Mouse (Mus musculus) liver, embryonic 12.5 days (tissue): ENCODE data around the gene Nek4. TPM values are rescaled to one million over a fixed set of nuclear protein-coding genes. Genes with fewer than 3 reads are reported as not detected.

Source experiments
- ATAC-seq: fragments of 200-750 bp; cut with Nextera tagmentation; 2 replicates; pipeline ENCODE4 v1.8.0; 2017; ENCODE audit warnings: moderate number of reproducible peaks, mild to moderate bottlenecking, moderate library complexity
- H3K27ac ChIP-seq: fragments of 300-500 bp; sonication (generic); 2 replicates; pipeline ENCODE4 v1.5.1; 2016; ENCODE audit warnings: mild to moderate bottlenecking
- H3K27me3 ChIP-seq: fragments of 300-500 bp; sonication (generic); replicated peaks from 2 replicates; pipeline ENCODE4 v1.6.1; 2016; ENCODE audit warnings: mild to moderate bottlenecking, moderate library complexity
- H3K36me3 ChIP-seq: fragments of 300-500 bp; sonication (generic); 2 replicates; pipeline ENCODE4 v1.6.1; 2016; ENCODE audit warnings: mild to moderate bottlenecking, moderate library complexity
- H3K4me1 ChIP-seq: fragments of 300-500 bp; sonication (generic); 2 replicates; pipeline ENCODE4 v1.6.1; 2016
- H3K4me2 ChIP-seq: fragments of 300-500 bp; sonication (generic); 2 replicates; pipeline ENCODE4 v1.6.1; 2016; ENCODE audit warnings: mild to moderate bottlenecking, moderate library complexity
- H3K4me3 ChIP-seq: fragments of 300-500 bp; sonication (generic); 2 replicates; pipeline ENCODE4 v1.5.1; 2016; ENCODE audit warnings: mild to moderate bottlenecking, moderate library complexity
- H3K9ac ChIP-seq: fragments of 300-500 bp; sonication (generic); 2 replicates; pipeline ENCODE4 v1.6.1; 2016; ENCODE audit warnings: mild to moderate bottlenecking, moderate library complexity
- H3K9me3 ChIP-seq: fragments of 300-500 bp; sonication (generic); replicated peaks from 2 replicates; pipeline ENCODE4 v1.6.1; 2016; ENCODE audit warnings: mild to moderate bottlenecking, moderate library complexity
- whole genome bisulfite sequencing: fragments of 180-500 bp; shearing (Covaris S2); methylation state at CpG from one replicate; pipeline ENCODE4 v1.1.7; 2016; ENCODE audit not compliant: insufficient replicate concordance; 5-methylcytosine and 5-hydroxymethylcytosine counted together
- polyA plus RNA-seq: library from polyadenylated mRNA; unstranded; fragments of >200 nt; fragmentation: Nextera tagmentation; extraction: Ambion mirVana; gene quantifications from 2 replicates; pipeline ENCODE4 v1.2.1, GENCODE M21; 2016

Gene Nek4
- polyA plus RNA-seq, 1 experiment from 2014 or later: 9.3 TPM

GRCm38 (mm10) chr14:30976222-30976621 is 25.0 kb downstream of the Nek4 start:
- Histone ChIP-seq H3K27me3 (no peaks in the 10 kb centered on the region), H3K9me3 (no peaks in the 10 kb centered on the region), H3K4me3 (no peak overlapping the region), H3K4me2 (no peak overlapping the region), H3K9ac (no peak overlapping the region), H3K4me1 (no peaks in the 10 kb centered on the region), H3K36me3 (peaks cover 20% of the 10 kb centered on the region), H3K27ac (peak overlapping the region; percentile 53; the same call in 1 of the 2 replicates)
- WGBS: 60% methylated on average over 3 of the region's 3 CpGs
- ATAC-seq: 0 out of 2 replicates have a peak, but pooled peaks have one; percentile 24

GRCm38 (mm10) chr14:30996417-30996816 is 45.2 kb downstream of the Nek4 start:
- Histone ChIP-seq H3K9me3 (no peaks in the 10 kb centered on the region), H3K4me2 (no peak overlapping the region), H3K4me3 (no peak overlapping the region), H3K9ac (no peak overlapping the region), H3K27ac (no peak overlapping the region), H3K36me3 (peaks cover 24% of the 10 kb centered on the region), H3K4me1 (peaks cover 25% of the 10 kb centered on the region), H3K27me3 (no peaks in the 10 kb centered on the region)
- ATAC-seq: no peak

GRCm38 (mm10) chr14:31000356-31000755 is 49.2 kb downstream of the Nek4 start:
- H3K4me3 ChIP-seq: peak overlapping the region; percentile 91
- 52% methylated on average over 10 of the region's 10 CpGs for WGBS
- ATAC-seq: no peak

GRCm38 (mm10) chr14:31000816-31001306 is 49.7 kb downstream of the Nek4 start:
- Histone ChIP-seq H3K4me3 (peak overlapping the region; percentile 91), H3K36me3 (peaks cover 24% of the 10 kb centered on the region), H3K9me3 (no peaks in the 10 kb centered on the region), H3K4me2 (peak overlapping the region; percentile 89), H3K27me3 (no peaks in the 10 kb centered on the region), H3K27ac (peak overlapping the region; percentile 94), H3K9ac (peak overlapping the region; percentile 84), H3K4me1 (peaks cover 36% of the 10 kb centered on the region)
- ATAC-seq: no peak
- WGBS: under 1% methylated on average over 21 of the region's 21 CpGs

More at GRCm38 (mm10) chr14:31000356-31000755, 49.2 kb downstream of the Nek4 start:
- H3K27me3 ChIP-seq: no peaks in the 10 kb centered on the region
- H3K36me3 ChIP-seq: peaks cover 24% of the 10 kb centered on the region
- H3K4me1 ChIP-seq: peaks cover 36% of the 10 kb centered on the region
- H3K9ac ChIP-seq: peak overlapping the region; percentile 84
- peak overlapping the region; percentile 94 for H3K27ac ChIP-seq
- H3K4me2 ChIP-seq: peak overlapping the region; percentile 89
- no peaks in the 10 kb centered on the region for H3K9me3 ChIP-seq

- H3K36me3 ChIP-seq: peaks cover 24% of the 10 kb centered on the region
- H3K27ac ChIP-seq: peak within 1 kb of the TSS; percentile 94
- peaks cover 36% of the 10 kb centered on the region for H3K4me1 ChIP-seq
- peak; percentile 88 for ATAC-seq
- under 1% methylated on average over 84 of the region's 84 CpGs for WGBS
- no peaks in the 10 kb centered on the region for H3K9me3 ChIP-seq
- H3K4me2 ChIP-seq: peak within 1 kb of the TSS; percentile 89
- H3K27me3 ChIP-seq: no peaks in the 10 kb centered on the region
- H3K9ac ChIP-seq: peak within 1 kb of the TSS; percentile 84
- peak within 1 kb of the TSS; percentile 91 for H3K4me3 ChIP-seq
These were observed 50.4 kb downstream of the Nek4 start, which contains the start of the genes Glt8d1 and Spcs1 for GRCm38 (mm10) chr14:31001307-31002205. Gene Glt8d1, plus strand, starts transcription at chr14:31001400. Gene Spcs1, minus strand, starts transcription at chr14:31001672.

GRCm38 (mm10) chr14:31004527-31004926 is 53.4 kb downstream of the Nek4 start:
- H3K4me2 ChIP-seq: no peak overlapping the region
- ATAC-seq: no peak
- WGBS: 59% methylated on average over 2 of the region's 2 CpGs

GRCm38 (mm10) chr14:31006779-31007178 is 55.6 kb downstream of the Nek4 start:
- Histone ChIP-seq H3K27ac (peak overlapping the region; percentile 66), H3K4me3 (no peak overlapping the region), H3K4me2 (peak overlapping the region; percentile 19; the same call in 1 of the 2 replicates), H3K4me1 (peaks cover 33% of the 10 kb centered on the region), H3K9ac (peak overlapping the region; percentile 22; the same call in 1 of the 2 replicates), H3K36me3 (peaks cover 35% of the 10 kb centered on the region), H3K9me3 (no peaks in the 10 kb centered on the region), H3K27me3 (no peaks in the 10 kb centered on the region)
- peak; percentile 77 for ATAC-seq
- 49% methylated on average over 5 of the region's 5 CpGs for WGBS

More at GRCm38 (mm10) chr14:31004527-31004926, 53.4 kb downstream of the Nek4 start:
- Histone ChIP-seq H3K36me3 (peaks cover 18% of the 10 kb centered on the region), H3K4me1 (peaks cover 44% of the 10 kb centered on the region), H3K9me3 (no peaks in the 10 kb centered on the region), H3K9ac (no peak overlapping the region), H3K4me3 (no peak overlapping the region), H3K27me3 (no peaks in the 10 kb centered on the region), H3K27ac (no peak overlapping the region)

GRCm38 (mm10) chr14:31011588-31011987 is 60.4 kb downstream of the Nek4 start:
- no peaks in the 10 kb centered on the region for H3K9me3 ChIP-seq
- H3K4me2 ChIP-seq: no peak overlapping the region
- WGBS: 78% methylated on average over 3 of the region's 3 CpGs
- peaks cover 83% of the 10 kb centered on the region for H3K36me3 ChIP-seq
- no peaks in the 10 kb centered on the region for H3K27me3 ChIP-seq
- 0 out of 2 replicates have a peak overlapping the region, but pooled peaks have one; percentile 7 for H3K27ac ChIP-seq
- H3K4me1 ChIP-seq: peaks cover 26% of the 10 kb centered on the region
- H3K4me3 ChIP-seq: no peak overlapping the region
- H3K9ac ChIP-seq: no peak overlapping the region
- no peak for ATAC-seq

GRCm38 (mm10) chr14:31013928-31014327 is 62.8 kb downstream of the Nek4 start:
- Histone ChIP-seq H3K4me1 (peaks cover 26% of the 10 kb centered on the region), H3K36me3 (peaks cover 89% of the 10 kb centered on the region), H3K4me2 (no peak overlapping the region), H3K9me3 (no peaks in the 10 kb centered on the region), H3K27ac (no peak overlapping the region), H3K4me3 (no peak overlapping the region), H3K27me3 (no peaks in the 10 kb centered on the region), H3K9ac (no peak overlapping the region)
- ATAC-seq: no peak
- WGBS: 78% methylated on average over 2 of the region's 2 CpGs

GRCm38 (mm10) chr14:31016063-31016462 is 64.9 kb downstream of the Nek4 start:
- Histone ChIP-seq H3K9me3 (no peaks in the 10 kb centered on the region), H3K36me3 (peaks cover 68% of the 10 kb centered on the region), H3K27me3 (no peaks in the 10 kb centered on the region), H3K9ac (peak overlapping the region; percentile 89; the same call in 1 of the 2 replicates), H3K27ac (peak overlapping the region; percentile 99), H3K4me3 (peak overlapping the region; percentile 79; the same call in 1 of the 2 replicates), H3K4me1 (peaks cover 37% of the 10 kb centered on the region), H3K4me2 (peak overlapping the region; percentile 95)
- no peak for ATAC-seq
- 30% methylated on average over 1 of the region's 1 CpGs for WGBS

- peak overlapping the region; percentile 79 for H3K4me3 ChIP-seq
- no peaks in the 10 kb centered on the region for H3K9me3 ChIP-seq
- H3K27ac ChIP-seq: peak overlapping the region; percentile 99
- peaks cover 53% of the 10 kb centered on the region for H3K4me1 ChIP-seq
- H3K27me3 ChIP-seq: no peaks in the 10 kb centered on the region
- H3K36me3 ChIP-seq: peaks cover 60% of the 10 kb centered on the region
- no peak for ATAC-seq
- H3K4me2 ChIP-seq: peak overlapping the region; percentile 95
- H3K9ac ChIP-seq: peak overlapping the region; percentile 89
- 0% methylated on average over 2 of the region's 2 CpGs for WGBS
These were observed 66.7 kb downstream of the Nek4 start for GRCm38 (mm10) chr14:31017854-31018253.

GRCm38 (mm10) chr14:31018860-31019291 is 67.7 kb downstream of the Nek4 start, which contains the start of the genes Pbrm1 and Gnl3:
Gene Pbrm1, plus strand, starts transcription at chr14:31019138.
Gene Gnl3, minus strand, starts transcription at chr14:31019152.
- ATAC-seq: peak; percentile 87
- Histone ChIP-seq H3K9me3 (no peaks in the 10 kb centered on the region), H3K9ac (peak within 1 kb of the TSS; percentile 89), H3K27ac (peak within 1 kb of the TSS; percentile 99), H3K4me1 (peaks cover 57% of the 10 kb centered on the region), H3K36me3 (peaks cover 58% of the 10 kb centered on the region), H3K4me3 (peak within 1 kb of the TSS; percentile 79), H3K4me2 (peak within 1 kb of the TSS; percentile 95), H3K27me3 (no peaks in the 10 kb centered on the region)
- 2% methylated on average over 43 of the region's 53 CpGs for WGBS
